Mouse (Mus musculus): ENCODE data around the gene Sspo. TPM values are rescaled to one million over a fixed set of nuclear protein-coding genes. Genes with fewer than 3 reads are reported as not detected.
A peak's percentile ranks its signal among the peaks of the same experiment; 100 is the strongest.

The Sspo gene
- total RNA-seq, 2 experiments from 2014 or later = 0.56 to 1.5 TPM

DNA sequence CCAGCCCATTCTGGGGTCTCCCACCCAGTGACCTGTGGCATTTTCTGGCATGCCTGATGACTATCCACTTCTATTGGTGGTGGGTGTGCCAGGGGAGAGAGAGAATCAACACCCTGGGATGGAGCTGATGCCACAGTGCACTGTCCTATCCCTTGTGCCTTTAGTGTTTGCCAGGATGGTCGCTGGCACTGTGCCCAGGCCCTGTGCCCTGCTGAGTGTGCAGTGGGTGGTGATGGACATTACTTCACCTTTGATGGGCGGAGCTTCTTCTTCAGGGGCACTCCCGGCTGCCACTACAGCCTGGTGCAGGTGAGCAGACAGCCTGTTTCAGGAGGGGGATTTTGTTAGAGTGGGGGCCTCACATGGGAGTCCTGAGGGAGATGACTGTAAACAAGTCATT, 4.7 kb downstream of the Sspo start:
- TF ChIP-seq CTCF (IDR thresholded peaks at IDR 0.05) = no peak
- Histone ChIP-seq H3K4me3 (no peak overlapping the region), H3K27ac (no peak overlapping the region)
- DNase-seq (ENCODE audit: extremely low spot score in 1 of 2, low spot score in 2 of 2) = no peak
- intact Hi-C loops (cut with DNase I) = no loop called here

DNA sequence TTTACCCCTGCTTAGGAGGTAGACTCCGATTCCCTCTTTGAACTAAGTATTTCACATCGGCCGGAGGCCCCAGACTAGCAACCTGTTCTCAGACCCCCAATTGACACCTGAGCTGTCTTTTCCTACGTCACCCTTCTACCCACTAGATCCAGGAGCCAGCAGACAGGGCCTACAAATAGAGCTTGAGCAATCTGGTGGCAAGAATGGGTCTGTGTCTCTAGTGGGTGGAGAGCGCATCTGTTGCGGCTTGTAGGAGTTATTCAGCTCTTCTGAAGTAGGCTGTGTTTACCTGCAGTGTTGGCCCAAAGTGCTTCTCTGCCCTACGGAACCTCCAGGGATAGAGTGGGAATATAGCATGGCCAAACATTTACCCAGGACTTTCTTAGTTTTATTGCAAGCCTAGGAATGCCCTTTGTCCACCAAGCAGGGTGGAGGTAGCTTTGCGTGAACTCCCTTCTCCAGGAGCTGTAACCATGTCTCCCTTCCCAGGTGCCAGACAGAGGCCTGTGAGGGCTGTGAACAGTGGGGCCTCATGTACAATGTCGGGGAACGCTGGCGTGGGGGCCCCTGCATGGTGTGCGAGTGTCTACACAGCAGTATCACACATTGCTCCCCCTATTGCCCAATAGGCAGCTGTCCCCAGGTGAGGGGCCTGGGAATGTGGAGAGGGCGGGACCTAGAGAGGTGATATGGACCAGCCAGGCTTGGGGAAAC, 17.1 kb downstream of the Sspo start:
- Histone ChIP-seq H3K27ac (no peak overlapping the region; the same call in 1 of the 2 replicates), H3K4me3 (no peak overlapping the region)
- intact Hi-C loops (cut with DNase I) = no loop called here
- DNase-seq (ENCODE audit: extremely low spot score in 1 of 2, low spot score in 2 of 2) = peak in 1 of 2 experiments; percentile 31
- no peak; the same call in 1 of the 2 replicates for TF ChIP-seq CTCF (IDR thresholded peaks at IDR 0.05)

DNA sequence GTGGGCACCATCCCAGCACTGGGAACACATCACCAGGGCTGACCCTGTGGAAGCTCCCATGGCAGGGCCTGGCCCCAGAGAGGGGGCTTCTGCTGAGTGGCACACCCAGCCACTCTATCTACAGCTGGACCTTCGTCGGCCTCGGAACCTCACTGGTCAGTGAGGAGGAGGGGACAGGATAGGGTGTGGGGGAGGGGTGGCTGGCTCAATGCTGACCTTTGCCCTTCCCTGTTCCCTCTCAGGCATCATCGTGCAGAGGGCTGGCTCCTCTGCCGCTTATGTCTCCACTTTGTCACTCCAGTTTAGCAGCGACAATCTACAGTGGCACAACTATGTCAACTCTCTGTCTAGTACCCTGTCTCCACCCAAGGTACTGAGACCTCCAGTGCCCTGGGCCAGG, 18.7 kb downstream of the Sspo start:
- no peak overlapping the region for H3K27ac ChIP-seq
- no peak for TF ChIP-seq CTCF (IDR thresholded peaks at IDR 0.05)
- intact Hi-C loops (cut with DNase I) = no loop called here
- DNase-seq (ENCODE audit: extremely low spot score in 1 of 2, low spot score in 2 of 2) = no peak
- no peak overlapping the region for H3K4me3 ChIP-seq

DNA sequence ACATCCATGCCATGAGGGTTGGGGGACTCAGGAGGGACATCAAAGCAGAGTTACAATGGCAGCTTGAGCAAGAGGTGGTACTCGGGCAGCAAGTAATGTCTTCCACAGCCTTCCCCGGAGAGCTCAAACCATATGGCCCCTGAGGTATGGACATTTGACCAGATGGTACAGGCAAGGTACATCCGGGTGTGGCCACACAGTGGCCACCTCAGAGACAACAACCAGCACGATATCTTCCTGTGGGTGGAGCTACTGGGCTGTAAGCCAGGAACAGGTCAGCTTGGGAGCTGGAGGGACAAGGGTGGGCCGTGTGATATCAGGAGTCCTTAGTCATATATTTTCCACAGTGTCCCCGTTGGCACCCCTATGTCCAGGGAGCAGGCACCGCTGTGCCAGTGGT, 19.5 kb downstream of the Sspo start:
- no peak for DNase-seq (ENCODE audit: extremely low spot score in 1 of 2, low spot score in 2 of 2)
- H3K4me3 ChIP-seq = no peak overlapping the region
- no peak overlapping the region for H3K27ac ChIP-seq
- intact Hi-C loops (cut with DNase I) = no loop called here
- no peak for TF ChIP-seq CTCF (IDR thresholded peaks at IDR 0.05)

DNA sequence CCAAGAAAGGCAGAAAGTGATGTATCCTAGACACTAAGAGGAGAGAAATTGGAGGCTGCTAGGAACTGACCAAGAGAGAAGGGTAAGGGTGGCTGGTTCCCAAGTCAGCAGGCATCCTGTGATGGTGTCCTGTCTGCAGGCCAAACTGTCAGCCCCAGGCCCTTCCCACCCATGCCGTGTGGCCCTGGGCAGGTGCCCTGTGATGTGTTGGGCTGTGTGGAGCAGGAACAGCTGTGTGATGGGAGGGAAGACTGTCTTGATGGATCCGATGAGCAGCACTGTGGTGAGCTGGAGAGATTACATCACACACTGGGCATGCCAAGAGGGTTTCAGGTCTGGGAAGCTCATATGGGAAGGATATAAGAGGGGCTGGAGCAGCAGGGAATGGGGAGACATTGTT, 22.7 kb downstream of the Sspo start:
- intact Hi-C loops (cut with DNase I) = no loop called here
- H3K4me3 ChIP-seq = no peak overlapping the region
- TF ChIP-seq CTCF (IDR thresholded peaks at IDR 0.05) = no peak
- DNase-seq (ENCODE audit: extremely low spot score in 1 of 2, low spot score in 2 of 2) = no peak
- H3K27ac ChIP-seq = no peak overlapping the region

DNA sequence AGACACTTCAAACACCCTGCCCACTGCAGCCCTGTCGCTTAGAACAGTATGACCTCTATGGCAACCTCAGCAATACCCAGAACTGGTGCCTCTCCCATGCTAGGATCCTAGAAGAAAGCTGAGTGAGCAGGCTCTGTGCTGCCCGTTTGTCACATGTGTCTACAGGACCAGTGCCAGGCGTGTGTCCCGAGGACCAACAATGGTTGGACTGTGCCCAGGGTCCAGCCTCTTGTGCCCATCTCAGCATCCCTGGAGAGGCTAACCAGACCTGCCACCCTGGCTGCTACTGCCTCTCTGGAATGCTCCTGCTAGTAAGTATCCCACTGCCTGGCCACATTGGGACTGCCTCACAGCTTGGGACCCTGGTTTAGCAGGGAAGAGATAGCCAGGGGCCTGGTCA, 30.4 kb downstream of the Sspo start:
- DNase-seq (ENCODE audit: extremely low spot score in 1 of 2, low spot score in 2 of 2) = no peak
- intact Hi-C loops (cut with DNase I) = no loop called here

DNA sequence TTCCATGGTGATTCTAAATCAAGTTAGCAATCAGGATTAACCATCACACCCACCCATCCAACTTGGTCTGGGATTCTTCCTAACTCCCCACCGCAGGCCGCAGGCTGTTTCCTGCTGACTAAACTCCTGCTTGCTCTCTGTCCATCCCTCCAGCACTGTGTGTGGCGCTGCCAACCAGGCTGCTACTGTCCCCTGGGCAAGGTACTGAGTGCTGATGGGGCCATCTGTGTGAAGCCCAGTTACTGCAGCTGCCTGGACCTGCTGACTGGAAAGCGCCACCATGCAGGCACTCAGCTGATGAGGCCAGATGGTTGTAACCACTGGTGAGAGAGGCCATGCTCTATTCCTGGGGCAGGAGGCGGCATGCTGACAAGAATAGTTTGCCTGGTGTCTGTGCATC, 34.5 kb downstream of the Sspo start:
- TF ChIP-seq CTCF (IDR thresholded peaks at IDR 0.05) = no peak
- intact Hi-C loops (cut with DNase I) = no loop called here
- H3K27ac ChIP-seq = no peak overlapping the region

More for the DNA sequence above, 30.4 kb downstream of the Sspo start:
- Histone ChIP-seq H3K4me3 (no peak overlapping the region), H3K27ac (no peak overlapping the region)
- no peak for TF ChIP-seq CTCF (IDR thresholded peaks at IDR 0.05)

DNA sequence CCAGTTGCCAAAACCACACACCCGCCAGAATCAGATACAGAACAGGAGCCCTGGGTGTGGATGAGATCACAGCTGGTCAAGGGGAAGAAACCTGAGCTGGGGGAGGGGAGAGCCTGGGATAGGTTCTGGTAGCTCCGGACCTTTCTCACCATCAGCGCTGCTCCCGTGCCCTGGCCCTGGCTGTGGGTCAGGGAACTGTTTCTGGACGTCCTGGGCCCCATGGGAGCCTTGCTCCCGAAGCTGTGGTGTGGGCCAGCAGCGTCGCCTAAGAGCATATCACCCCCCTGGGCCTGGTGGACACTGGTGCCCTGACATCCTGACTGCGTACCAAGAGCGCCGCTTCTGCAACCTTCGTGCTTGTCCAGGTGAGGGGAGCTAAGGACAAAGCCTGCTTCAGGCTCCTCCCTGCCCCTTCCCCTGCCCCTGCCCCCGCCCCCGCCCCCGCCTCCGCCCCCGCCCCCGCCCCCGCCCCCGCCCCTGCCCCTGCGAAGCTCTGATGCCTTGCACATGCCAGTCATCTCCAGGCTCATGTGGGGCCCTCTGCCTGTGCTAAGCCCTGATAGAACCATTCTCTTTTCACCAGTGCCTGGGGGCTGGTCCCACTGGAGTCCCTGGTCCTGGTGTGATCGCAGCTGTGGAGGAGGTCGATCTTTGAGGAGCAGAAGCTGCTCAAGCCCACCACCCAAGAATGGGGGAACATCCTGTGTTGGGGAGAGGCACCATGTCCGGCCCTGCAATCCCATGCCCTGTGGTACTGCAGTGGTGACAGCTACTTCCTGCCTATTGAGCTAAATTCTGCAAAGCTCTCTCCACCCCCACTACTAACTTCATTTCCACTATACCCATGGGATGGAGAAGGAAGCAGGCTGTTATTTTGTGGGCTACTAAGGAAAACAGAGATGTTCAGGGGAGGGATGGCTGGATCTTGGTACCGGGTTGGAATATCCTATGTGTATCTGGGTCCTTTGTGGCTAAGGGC, 40.0 kb downstream of the Sspo start:
- H3K27ac ChIP-seq = no peak overlapping the region
- DNase-seq (ENCODE audit: extremely low spot score in 1 of 2, low spot score in 2 of 2) = no peak
- H3K4me3 ChIP-seq = no peak overlapping the region
- TF ChIP-seq CTCF (IDR thresholded peaks at IDR 0.05) = no peak
- intact Hi-C loops (cut with DNase I) = no loop called here

More for the DNA sequence above, 34.5 kb downstream of the Sspo start:
- H3K4me3 ChIP-seq = no peak overlapping the region
- DNase-seq (ENCODE audit: extremely low spot score in 1 of 2, low spot score in 2 of 2) = no peak

DNA sequence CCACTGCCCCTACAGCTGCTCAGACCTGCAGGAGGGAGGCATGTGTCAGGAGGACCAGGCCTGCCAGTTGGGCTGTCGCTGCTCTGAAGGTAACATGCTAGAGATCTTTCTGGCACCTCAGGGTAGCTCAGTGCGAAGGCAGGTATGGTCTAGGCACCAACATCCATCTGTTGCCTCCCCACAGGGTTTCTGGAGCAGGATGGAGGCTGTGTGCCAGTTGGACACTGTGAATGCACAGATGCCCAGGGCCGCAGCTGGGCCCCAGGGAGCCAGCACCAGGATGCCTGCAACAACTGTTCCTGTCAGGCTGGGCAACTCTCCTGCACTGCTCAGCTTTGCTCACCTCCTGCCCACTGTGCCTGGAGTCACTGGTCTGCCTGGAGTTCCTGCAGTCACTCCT, 41.7 kb downstream of the Sspo start:
- Histone ChIP-seq H3K4me3 (no peak overlapping the region), H3K27ac (no peak overlapping the region)
- no peak for TF ChIP-seq CTCF (IDR thresholded peaks at IDR 0.05)
- no peak for DNase-seq (ENCODE audit: extremely low spot score in 1 of 2, low spot score in 2 of 2)
- intact Hi-C loops (cut with DNase I) = no loop called here

DNA sequence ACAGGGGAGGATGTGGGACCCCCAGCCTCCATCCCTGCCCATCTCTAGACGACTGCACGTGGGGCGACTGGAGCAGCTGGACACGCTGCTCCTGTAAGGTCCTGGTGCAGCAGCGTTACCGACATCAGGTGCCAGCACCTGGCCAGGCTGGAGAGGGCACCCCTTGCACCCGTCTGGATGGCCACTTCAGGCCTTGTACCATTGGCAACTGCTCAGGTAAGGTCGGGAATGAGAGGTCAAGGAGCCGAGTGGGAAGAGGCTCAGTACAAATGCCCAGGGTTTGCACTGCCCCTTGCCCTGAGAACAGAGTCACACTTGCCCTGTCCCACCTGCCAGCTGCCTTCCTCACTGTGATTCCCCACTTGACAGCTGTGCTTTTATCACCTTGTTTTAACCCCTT, 43.3 kb downstream of the Sspo start:
- Histone ChIP-seq H3K4me3 (no peak overlapping the region), H3K27ac (no peak overlapping the region)
- DNase-seq (ENCODE audit: extremely low spot score in 1 of 2, low spot score in 2 of 2) = no peak
- no peak for TF ChIP-seq CTCF (IDR thresholded peaks at IDR 0.05)
- intact Hi-C loops (cut with DNase I) = no loop called here

DNA sequence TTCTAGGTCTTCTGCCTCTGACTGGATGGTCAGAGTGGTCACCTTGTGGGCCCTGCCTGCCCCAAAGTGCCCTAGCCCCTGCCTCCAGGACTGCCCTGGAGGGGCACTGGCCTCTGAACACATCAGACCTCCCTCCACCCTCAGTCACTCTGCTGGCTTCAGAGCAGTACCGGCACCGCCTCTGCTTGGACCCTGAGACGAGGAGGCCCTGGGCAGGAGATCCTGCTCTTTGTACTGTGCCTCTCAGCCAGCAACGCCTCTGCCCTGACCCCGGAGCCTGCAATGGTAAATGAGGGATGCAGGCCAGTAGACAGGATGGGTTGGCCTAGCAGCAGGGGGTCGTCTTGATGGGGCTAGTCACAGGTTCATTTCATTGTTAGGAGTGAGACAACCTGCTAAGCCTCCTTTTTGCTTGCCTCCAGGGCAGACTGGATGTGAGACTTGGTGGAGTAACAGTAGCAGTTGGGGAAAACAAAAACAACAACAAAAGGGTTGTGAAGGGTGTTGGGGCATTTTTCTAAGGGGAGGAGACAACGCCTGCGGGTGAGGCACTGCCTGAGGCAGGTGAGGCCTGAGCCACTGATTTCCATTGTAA, 45.2 kb downstream of the Sspo start:
- TF ChIP-seq CTCF (IDR thresholded peaks at IDR 0.05) = no peak
- intact Hi-C loops (cut with DNase I) = no loop called here
- DNase-seq (ENCODE audit: extremely low spot score in 1 of 2, low spot score in 2 of 2) = no peak

DNA sequence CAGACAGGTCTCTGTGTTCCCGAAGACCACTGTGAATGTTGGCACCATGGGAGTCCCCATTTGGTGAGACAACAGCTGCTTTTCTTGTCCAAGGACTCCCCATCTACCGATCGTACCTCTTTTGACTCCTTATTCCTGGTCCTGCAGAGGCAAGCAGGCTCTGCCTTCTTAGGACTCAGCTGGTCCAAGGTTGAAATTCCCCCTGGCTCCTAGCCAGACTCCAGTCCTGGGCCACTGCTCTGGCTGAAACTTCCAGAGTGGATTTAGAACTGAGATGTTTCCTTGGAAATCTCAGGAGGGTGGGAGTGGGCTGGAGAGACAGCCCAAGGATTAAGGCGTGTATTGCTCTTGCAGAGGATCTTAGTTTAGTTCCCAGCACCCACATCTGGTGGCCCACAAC, 49.5 kb downstream of the Sspo start:
- Histone ChIP-seq H3K27ac (no peak overlapping the region), H3K4me3 (no peak overlapping the region)
- DNase-seq (ENCODE audit: extremely low spot score in 1 of 2, low spot score in 2 of 2) = no peak
- intact Hi-C loops (cut with DNase I) = no loop called here
- no peak for TF ChIP-seq CTCF (IDR thresholded peaks at IDR 0.05)

More for the DNA sequence above, 45.2 kb downstream of the Sspo start:
- Histone ChIP-seq H3K27ac (no peak overlapping the region), H3K4me3 (no peak overlapping the region)
